Mouse (Mus musculus) spleen, adult 2 months (tissue): ENCODE data around the gene Avp. TPM values are rescaled to one million over a fixed set of nuclear protein-coding genes. Genes with fewer than 3 reads are reported as not detected.

Source experiments
- DNase-seq, 2 experiments: peaks; one replicate each; pipeline versions ENCODE4 v3.0.0 to v3.0.0-alpha.2; 2012 to 2021; ENCODE audit warnings: low spot score in 2 of 2, low read depth in 1 of 2
- H3K27ac ChIP-seq: fragments of 200-500 bp; 2 replicates; pipeline ENCODE4 v1.5.1; 2012; ENCODE audit warnings: low read length, inconsistent platforms; ENCODE audit not compliant: insufficient read depth
- H3K27me3 ChIP-seq: fragments of 200-500 bp; 2 replicates; pipeline ENCODE4 v1.6.1; 2012; ENCODE audit warnings: mild to moderate bottlenecking, moderate library complexity, low read length, inconsistent platforms; ENCODE audit not compliant: control insufficient read depth, insufficient read depth
- H3K36me3 ChIP-seq: fragments of 200-500 bp; 2 replicates; pipeline ENCODE4 v1.6.1; 2012; ENCODE audit warnings: mild to moderate bottlenecking, low read length, inconsistent platforms; ENCODE audit not compliant: control insufficient read depth, insufficient read depth
- H3K4me1 ChIP-seq: fragments of 200-500 bp; 2 replicates; pipeline ENCODE4 v1.6.1; 2011; ENCODE audit warnings: inconsistent platforms; ENCODE audit not compliant: control insufficient read depth, insufficient read depth, insufficient read length
- H3K4me3 ChIP-seq: fragments of 200-500 bp; 2 replicates; pipeline ENCODE4 v1.5.1; 2011; ENCODE audit warnings: mild to moderate bottlenecking, inconsistent platforms; ENCODE audit not compliant: insufficient read depth, insufficient read length; ENCODE audit errors: extremely low read depth
- CTCF ChIP-seq: fragments of 200-500 bp; IDR thresholded peaks from 2 replicates; pipeline ENCODE4 v1.5.1; 2011; ENCODE audit warnings: mild to moderate bottlenecking, inconsistent platforms; ENCODE audit not compliant: insufficient read depth, insufficient read length, insufficient replicate concordance; ENCODE audit errors: extremely low read depth
- POLR2A ChIP-seq: fragments of 200-500 bp; IDR thresholded peaks from 2 replicates; pipeline ENCODE4 v1.6.1; 2011; ENCODE audit warnings: low read depth, low read length, inconsistent platforms
- WGBS: fragments of 180-500 bp; shearing (Covaris S2); methylation state at CpG from one replicate; pipeline ENCODE4 v1.1.7; 2018; 5-methylcytosine and 5-hydroxymethylcytosine counted together
- polyA plus RNA-seq: library from polyadenylated mRNA; depleted of rRNA; stranded (reverse); fragments of >200 nt; gene quantifications from 2 replicates; pipeline ENCODE4 v1.2.3, GENCODE M21; 2012; rRNA removed

Gene Avp
- polyA plus RNA-seq, 1 experiment, result not detected

DNA sequence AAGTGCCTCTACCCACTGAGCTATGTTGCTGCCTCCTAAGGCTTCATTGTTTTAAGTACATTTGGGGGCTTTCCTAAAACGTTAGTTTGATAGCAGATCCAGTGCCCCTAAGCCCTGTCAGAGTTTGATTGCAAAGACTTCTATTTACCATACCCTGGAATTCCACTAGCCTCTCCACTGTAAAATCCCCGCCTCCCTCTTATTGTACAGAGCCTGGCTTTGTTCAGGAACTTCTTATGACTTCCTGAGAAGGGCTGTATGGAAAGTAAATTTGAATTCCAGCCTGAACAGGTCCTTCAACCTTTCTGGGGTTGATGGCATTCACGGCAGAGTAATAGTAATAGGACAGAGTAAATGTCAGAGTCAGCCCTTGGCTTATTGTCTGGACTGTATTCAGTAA lies 45.5 kb downstream of the Avp start:
- no peak overlapping the region for H3K4me3 ChIP-seq
- 91% methylated on average over 3 of the region's 3 CpGs for WGBS
- H3K4me1 ChIP-seq, result peaks cover 20% of the 10 kb centered on the region; the same call in 1 of the 2 replicates
- H3K27ac ChIP-seq, result no peak overlapping the region
- H3K36me3 ChIP-seq, result peaks cover 11% of the 10 kb centered on the region
- no peaks in the 10 kb centered on the region for H3K27me3 ChIP-seq
- TF ChIP-seq CTCF (no peak), POLR2A (no peak)
- DNase-seq, result no peak

DNA sequence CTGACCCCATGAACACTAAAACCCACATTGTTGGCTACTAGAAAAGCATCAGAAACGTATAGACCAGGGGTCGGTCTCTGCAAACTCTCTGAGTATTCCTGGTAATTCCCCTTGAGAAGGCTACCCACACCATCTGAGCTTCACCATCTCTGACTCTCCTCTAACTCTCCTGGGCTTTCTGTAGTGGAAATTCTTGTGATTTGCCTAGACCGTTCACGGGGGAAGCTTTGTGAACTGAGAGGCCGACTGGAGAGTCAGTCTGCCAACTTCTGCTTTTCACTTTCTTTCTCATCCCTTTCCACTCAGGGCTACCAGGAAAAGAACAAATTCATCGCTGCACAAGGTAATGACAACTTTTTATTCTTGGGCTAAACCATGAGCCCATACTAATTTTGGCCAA lies 47.3 kb downstream of the Avp start:
- H3K4me3 ChIP-seq, result no peak overlapping the region
- no peak for TF ChIP-seq CTCF
- no peak for TF ChIP-seq POLR2A
- H3K27me3 ChIP-seq, result no peaks in the 10 kb centered on the region
- WGBS, result 43% methylated on average over 6 of the region's 6 CpGs
- peaks cover 15% of the 10 kb centered on the region; the same call in 1 of the 2 replicates for H3K4me1 ChIP-seq
- peaks cover 6% of the 10 kb centered on the region for H3K36me3 ChIP-seq
- DNase-seq, result peak in 1 of 2 experiments; percentile 19
- no peak overlapping the region for H3K27ac ChIP-seq

DNA sequence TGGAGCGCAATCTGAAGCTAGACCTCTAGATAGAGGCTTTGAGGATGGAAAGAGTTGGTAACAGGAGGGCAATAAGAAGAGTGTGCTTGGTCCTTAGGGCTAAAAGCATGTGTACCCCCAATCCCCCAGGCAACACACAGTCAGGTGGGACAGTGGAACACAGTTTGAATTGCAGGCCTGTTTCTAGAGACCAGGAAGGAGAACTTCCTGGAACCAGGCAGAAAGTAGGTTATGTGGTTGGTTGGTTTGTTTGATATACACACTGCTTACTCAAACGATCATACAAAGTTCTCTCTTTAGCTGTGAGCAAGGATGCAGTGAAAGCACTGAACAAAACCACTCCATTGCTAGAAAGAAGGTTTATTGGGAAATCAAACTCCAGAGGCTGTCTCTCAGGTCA lies 50.2 kb downstream of the Avp start:
- Histone ChIP-seq H3K27me3 (no peaks in the 10 kb centered on the region), H3K4me1 (peaks cover 4% of the 10 kb centered on the region; the same call in 1 of the 2 replicates), H3K4me3 (no peak overlapping the region), H3K36me3 (peaks cover 5% of the 10 kb centered on the region), H3K27ac (no peak overlapping the region)
- DNase-seq, result no peak
- WGBS, result 56% methylated on average over 2 of the region's 2 CpGs
- TF ChIP-seq POLR2A, result no peak
- TF ChIP-seq CTCF, result no peak

Other genes with a start within 250 kb of the Avp start
- 15.6 and 29.7 TPM in 2 replicates for gene Cpxm1, start 185.0 kb downstream of the Avp start, polyA plus RNA-seq
- gene Gm28372, start 177.3 kb downstream of the Avp start, polyA plus RNA-seq, result not detected in 2 replicates
- not detected in 2 replicates for gene 1700020A23Rik, start 177.3 kb downstream of the Avp start, polyA plus RNA-seq
- gene Tmem239, start 176.1 kb downstream of the Avp start, polyA plus RNA-seq, result not detected in 2 replicates
- 84.8 and 97.5 TPM in 2 replicates for gene Vps16, start 158.2 kb downstream of the Avp start, polyA plus RNA-seq
- gene Pced1a, start 157.9 kb downstream of the Avp start, polyA plus RNA-seq, result 33.2 and 35.3 TPM in 2 replicates
- 31.9 and 37.4 TPM in 2 replicates for gene Ptpra, start 132.3 kb downstream of the Avp start, polyA plus RNA-seq
- gene Mrps26, start 18.8 kb downstream of the Avp start, polyA plus RNA-seq, result 59.3 and 87.9 TPM in 2 replicates
- gene Oxt, start 6.4 kb downstream of the Avp start, polyA plus RNA-seq, result 0.32 TPM in 1 of 2 replicates, not detected in the other
- gene Fastkd5, start 47.5 kb upstream of the Avp start, polyA plus RNA-seq, result 1.1 and 1.2 TPM in 2 replicates
- gene Ubox5, start 47.5 kb upstream of the Avp start, polyA plus RNA-seq, result 3.8 and 4.4 TPM in 2 replicates
- 3.0 and 3.2 TPM in 2 replicates for gene Lzts3, start 60.2 kb upstream of the Avp start, polyA plus RNA-seq
- gene Ddrgk1, start 82.1 kb upstream of the Avp start, polyA plus RNA-seq, result 50.2 and 50.4 TPM in 2 replicates
- gene Itpa, start 85.1 kb upstream of the Avp start, polyA plus RNA-seq, result 12.0 and 14.3 TPM in 2 replicates
- 3.7 and 4.0 TPM in 2 replicates for gene Slc4a11, start 115.0 kb upstream of the Avp start, polyA plus RNA-seq